Mouse (Mus musculus) heart, embryonic 10.5 days (tissue): Measurements from ENCODE around the gene Dynlt1f. TPM values are rescaled to one million over a fixed set of nuclear protein-coding genes. Genes with fewer than 3 reads are reported as not detected.
"Not testable (repeated sequence)": the region's sequence is repeated elsewhere in the genome, so short reads cannot be mapped to it uniquely, and the experiment has no call there.

Source experiments
- DNase-seq: peaks from one replicate; pipeline ENCODE4 v3.0.0-alpha.2; 2017; ENCODE audit warnings: low spot score
- H3K27ac ChIP-seq: fragments of 300-500 bp; sonication (generic); 2 replicates; pipeline ENCODE4 v1.5.1; 2016; ENCODE audit warnings: mild to moderate bottlenecking
- H3K27me3 ChIP-seq: fragments of 300-500 bp; sonication (generic); 2 replicates; pipeline ENCODE4 v1.6.1; 2016; ENCODE audit warnings: mild to moderate bottlenecking; ENCODE audit not compliant: poor library complexity, insufficient read depth, severe bottlenecking
- H3K36me3 ChIP-seq: fragments of 300-500 bp; sonication (generic); 2 replicates; pipeline ENCODE4 v1.6.1; 2016; ENCODE audit warnings: mild to moderate bottlenecking, moderate library complexity
- H3K4me1 ChIP-seq: fragments of 300-500 bp; sonication (generic); 2 replicates; pipeline ENCODE4 v1.6.1; 2016; ENCODE audit warnings: mild to moderate bottlenecking
- H3K4me3 ChIP-seq: fragments of 300-500 bp; sonication (generic); 2 replicates; pipeline ENCODE4 v1.5.1; 2016; ENCODE audit warnings: mild to moderate bottlenecking, moderate library complexity
- H3K9me3 ChIP-seq: fragments of 300-500 bp; sonication (generic); 2 replicates; pipeline ENCODE4 v1.6.1; 2016; ENCODE audit warnings: mild to moderate bottlenecking, moderate library complexity
- WGBS: fragments of 180-500 bp; shearing (Covaris S2); methylation state at CpG from one replicate; pipeline ENCODE4 v1.1.7; 2016; 5-methylcytosine and 5-hydroxymethylcytosine counted together
- polyA plus RNA-seq: library from polyadenylated mRNA; unstranded; fragments of >200 nt; fragmentation: Nextera tagmentation; extraction: Ambion mirVana; gene quantifications from 2 replicates; pipeline ENCODE4 v1.2.1, GENCODE M21; 2016

The Dynlt1f gene
- polyA plus RNA-seq, 1 experiment from 2014 or later = 242 TPM

GRCm38 (mm10) chr17:6602205-6602604 is 53.5 kb downstream of the Dynlt1f start:
- H3K4me3 ChIP-seq = not testable (repeated sequence)

DNA sequence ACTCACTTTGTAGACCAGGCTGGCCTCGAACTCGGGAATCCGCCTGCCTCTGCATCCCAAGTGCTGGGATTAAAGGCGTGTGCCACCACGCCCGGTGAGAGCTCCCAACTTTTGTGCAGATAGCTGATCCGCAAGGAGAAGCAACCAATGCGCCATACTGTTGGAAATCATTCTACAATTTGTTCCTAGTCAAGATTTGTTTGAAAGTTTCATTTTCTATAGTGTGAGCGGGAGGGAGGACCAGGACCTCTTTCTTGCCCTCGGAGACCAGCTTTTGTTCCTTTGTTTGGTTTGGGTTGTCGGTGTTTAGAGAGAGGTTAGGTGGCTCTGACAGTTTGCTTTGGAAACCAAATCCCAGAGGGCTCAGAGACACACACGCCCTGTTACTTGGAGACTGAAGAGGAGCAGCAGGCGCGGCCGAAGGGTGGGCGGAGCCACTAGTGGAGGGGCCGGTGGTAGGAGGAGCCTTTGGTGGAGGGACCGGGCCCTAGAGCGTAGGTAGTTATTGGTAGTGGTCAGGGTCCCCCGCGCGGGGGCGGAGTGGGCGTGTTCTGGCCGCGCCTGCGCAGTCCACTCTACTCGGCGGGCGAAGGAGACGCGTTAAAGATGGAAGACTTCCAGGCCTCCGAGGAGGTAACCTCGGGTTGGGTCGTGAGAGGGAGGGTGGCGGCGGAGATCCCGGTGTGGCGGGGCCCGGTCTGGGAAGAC is 54.3 kb downstream of the Dynlt1f start, which contains the start of gene Dynlt1c:
TSS of gene Dynlt1c (plus strand) at position 468 of the 708 bp plus-strand sequence.
- H3K27ac ChIP-seq, H3K4me1 ChIP-seq, H3K36me3 ChIP-seq, H3K9me3 ChIP-seq, H3K27me3 ChIP-seq: not testable (repeated sequence)
- peak; percentile 92 for DNase-seq
- H3K4me3 ChIP-seq = peak within 1 kb of the TSS; percentile 47
- WGBS = 14% methylated on average over 32 of the region's 40 CpGs

More at GRCm38 (mm10) chr17:6602205-6602604, 53.5 kb downstream of the Dynlt1f start:
- not testable (repeated sequence) for H3K9me3 ChIP-seq, H3K4me1 ChIP-seq, H3K27me3 ChIP-seq, H3K27ac ChIP-seq, DNase-seq, H3K36me3 ChIP-seq
- WGBS = 16% methylated on average over 3 of the region's 4 CpGs

DNA sequence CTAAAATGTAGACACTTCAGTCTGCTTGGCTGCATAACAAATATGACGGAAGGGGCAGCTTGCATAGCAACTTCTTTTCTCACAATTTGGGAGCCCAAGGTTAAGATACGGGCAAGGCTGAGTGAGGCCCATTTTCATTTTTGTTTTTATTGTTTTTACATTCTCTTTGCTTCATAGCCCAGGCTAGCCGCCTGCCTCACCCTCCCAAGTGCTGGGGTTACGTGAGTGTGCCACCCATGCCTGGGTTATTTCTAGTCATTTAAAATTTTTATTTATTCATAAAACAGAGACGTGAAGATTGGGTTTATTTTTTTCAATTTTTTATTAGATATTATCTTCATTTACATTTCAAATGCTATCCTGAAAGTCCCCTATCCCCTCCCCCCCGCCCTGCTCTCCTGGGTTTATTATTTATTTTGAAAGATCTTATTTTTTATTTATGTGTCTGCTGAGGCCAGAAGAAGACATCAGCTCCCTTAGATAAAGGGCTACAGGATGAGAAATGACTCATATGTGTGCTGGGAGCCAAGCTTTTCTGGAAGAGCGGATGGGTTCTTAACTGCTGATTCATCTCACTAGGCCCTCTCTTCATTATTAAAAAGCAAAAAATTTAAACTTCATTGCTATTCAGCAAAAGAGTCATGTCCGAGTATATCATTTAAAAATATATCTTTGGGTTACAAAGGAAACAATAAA is 55.3 kb downstream of the Dynlt1f start:
- not testable (repeated sequence) for H3K27me3 ChIP-seq, H3K9me3 ChIP-seq, DNase-seq, H3K27ac ChIP-seq, H3K4me3 ChIP-seq, H3K4me1 ChIP-seq, H3K36me3 ChIP-seq
- WGBS = 79% methylated on average over 6 of the region's 8 CpGs

DNA sequence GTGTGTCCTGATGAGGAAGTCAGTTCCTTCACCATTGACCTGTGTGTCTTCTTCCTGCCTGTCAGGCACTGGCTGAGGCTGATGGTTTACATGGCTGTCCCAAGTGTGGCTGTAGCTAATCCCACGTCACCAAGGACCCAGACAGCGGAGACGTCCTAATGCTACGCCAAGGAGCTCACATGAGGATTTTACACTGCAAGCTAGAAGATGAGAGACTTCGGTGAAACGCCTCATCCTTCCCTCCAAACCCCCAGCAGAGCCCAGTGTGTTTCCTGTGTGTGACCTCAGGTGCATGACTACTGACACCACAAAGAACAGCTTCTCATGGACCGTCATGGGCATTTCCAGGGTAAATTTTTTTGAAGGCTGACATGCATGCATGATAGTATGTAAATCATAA is 57.3 kb downstream of the Dynlt1f start:
- H3K9me3 ChIP-seq, H3K36me3 ChIP-seq, DNase-seq, H3K27me3 ChIP-seq, H3K27ac ChIP-seq, H3K4me1 ChIP-seq, H3K4me3 ChIP-seq: not testable (repeated sequence)
- WGBS = 87% methylated on average over 7 of the region's 7 CpGs

Other genes starting within 250 kb of the Dynlt1f start
- gene Dynlt1b, start 225.8 kb downstream of the Dynlt1f start, polyA plus RNA-seq = 422 and 472 TPM in 2 replicates
- gene Dynlt1c, start 54.2 kb downstream of the Dynlt1f start, polyA plus RNA-seq = 22.9 and 28.7 TPM in 2 replicates
- gene Sytl3, start 3.2 kb upstream of the Dynlt1f start, polyA plus RNA-seq = 0.06 and 0.25 TPM in 2 replicates
- gene Ezr, start 126.9 kb upstream of the Dynlt1f start, polyA plus RNA-seq = 121 and 125 TPM in 2 replicates